18 mouse cellular contexts compared by ENCODE assay signal in the genomic region with DNA sequence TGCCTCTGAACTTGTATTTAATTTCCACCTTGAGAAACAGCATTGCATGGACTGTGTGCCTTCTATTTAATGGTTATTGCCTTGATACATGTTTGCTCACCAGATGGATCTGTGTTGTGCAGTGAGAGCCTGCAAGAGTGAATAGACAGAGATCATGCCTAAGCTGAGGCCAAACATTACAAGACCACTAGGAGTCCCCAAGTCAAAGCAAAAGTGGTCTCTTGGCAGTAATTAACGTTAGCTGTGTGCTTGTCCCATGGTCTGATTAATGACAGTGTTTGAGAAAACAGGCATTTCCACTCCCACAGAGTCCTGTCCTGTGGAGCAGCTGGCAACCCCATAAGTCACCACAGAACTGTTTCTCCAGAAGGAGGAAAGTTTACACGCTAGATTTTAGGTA.
A peak's percentile ranks its signal among the peaks of the same experiment; 100 is the strongest.
DNase-seq lines count a peak whose midpoint lies in the region; ATAC-seq lines count a peak whose summit lies in the region.
"Had no signal": no experiment of that assay in that cellular context is flagged by ENCODE, and none has a peak within 500 bp of the region (broad histone marks: within the 10 kb centered on the region; RNA-seq: fewer than 3 reads in every experiment).

No protein-coding gene starts in this region.

- WGBS in neural tube, embryonic 13.5 days: 18% methylated on average over 2 of the region's 2 CpGs

- no peak overlapping the region for H3K4me3 ChIP-seq in neural tube, embryonic 13.5 days
- H3K4me3 ChIP-seq: embryonic facial prominence, embryonic 10.5 days; limb, embryonic 13.5 days; midbrain, embryonic 10.5 days; myocyte; stomach, embryonic 15.5 days had no signal

- DNase-seq in heart, adult 11 months: peak; percentile 24
- DNase-seq in heart, adult 9 months (ENCODE audit: low spot score in 2 of 2): no peak
- DNase-seq in kidney, postnatal 14 days: peak; percentile 11
- no peak for DNase-seq in kidney, adult 18-20 months
- peak; percentile 19 for DNase-seq in embryo, embryonic 9.5 days (ENCODE audit: extremely low spot score)
- DNase-seq in layer of hippocampus, adult 8-10 months (ENCODE audit: low spot score in 2 of 2): no peak
- no peak for DNase-seq in MN1 (ENCODE audit: low spot score)
- DNase-seq: adrenal gland, postnatal 10 days; cerebellum, adult 8-10 months; lung, adult 2 months; thymus, postnatal 14 days had no signal

- no peak overlapping the region for H3K4me2 ChIP-seq in neural tube, embryonic 13.5 days
- H3K4me2 ChIP-seq: limb, embryonic 13.5 days; stomach, embryonic 15.5 days had no signal

- H3K9me3 ChIP-seq in neural tube, embryonic 13.5 days: no peaks in the 10 kb centered on the region
- H3K9me3 ChIP-seq: embryonic facial prominence, embryonic 10.5 days; limb, embryonic 13.5 days; midbrain, embryonic 10.5 days; stomach, embryonic 15.5 days had no signal

- peak; percentile 69 for ATAC-seq in neural tube, embryonic 13.5 days (ENCODE audit: low read depth)
- ATAC-seq: intestine, embryonic 16.5 days had no signal

- H3K27me3 ChIP-seq in neural tube, embryonic 13.5 days: no peaks in the 10 kb centered on the region
- H3K27me3 ChIP-seq: limb, embryonic 13.5 days; stomach, embryonic 15.5 days had no signal

- H3K4me1 ChIP-seq in neural tube, embryonic 13.5 days (replicated peaks): peaks cover 9% of the 10 kb centered on the region; the same call in 1 of the 2 replicates
- H3K4me1 ChIP-seq: embryonic facial prominence, embryonic 10.5 days; midbrain, embryonic 10.5 days; stomach, embryonic 15.5 days had no signal

- no peaks in the 10 kb centered on the region for H3K36me3 ChIP-seq in neural tube, embryonic 13.5 days
- H3K36me3 ChIP-seq: embryonic facial prominence, embryonic 10.5 days; limb, embryonic 13.5 days; midbrain, embryonic 10.5 days; stomach, embryonic 15.5 days had no signal

- H3K9ac ChIP-seq in neural tube, embryonic 13.5 days: no peak overlapping the region
- H3K9ac ChIP-seq: limb, embryonic 13.5 days; stomach, embryonic 15.5 days had no signal

- H3K27ac ChIP-seq in neural tube, embryonic 13.5 days (replicated peaks): no peak overlapping the region
- H3K27ac ChIP-seq: embryonic facial prominence, embryonic 10.5 days; limb, embryonic 13.5 days; midbrain, embryonic 10.5 days; stomach, embryonic 15.5 days had no signal

Comparison
In these comparisons a context has a peak if more than half of its experiments do, and no peak if none do; other contexts are left out.
1. DNase-seq: peak in heart, adult 11 months (single experiment), kidney, postnatal 14 days (single experiment) and embryo, embryonic 9.5 days (single experiment); none in heart, adult 9 months (0 of 2), kidney, adult 18-20 months (single experiment), layer of hippocampus, adult 8-10 months (0 of 2) and MN1 (single experiment).